Mouse (Mus musculus): Measurements from ENCODE around the gene Olfr394. TPM values are rescaled to one million over a fixed set of nuclear protein-coding genes. Genes with fewer than 3 reads are reported as not detected.
"Not testable (repeated sequence)": the region's sequence is repeated elsewhere in the genome, so short reads cannot be mapped to it uniquely, and the experiment has no call there.

Olfr394 gene
- polyA plus RNA-seq (2015; fragmentation: Nextera tagmentation; extraction: Ambion mirVana), result not detected in 2 replicates

- ATAC-seq (ENCODE audit: borderline replicate concordance, extremely low read depth, low FRiP score, low TSS enrichment), result no peak
- no peak within 1 kb of the TSS for H3K4me3 ChIP-seq
- H3K9me3 ChIP-seq, result no peaks in the 10 kb centered on the region
- no peak within 1 kb of the TSS for H3K4me2 ChIP-seq
- no peak within 1 kb of the TSS for H3K9ac ChIP-seq
- H3K36me3 ChIP-seq, result no peaks in the 10 kb centered on the region
- H3K27me3 ChIP-seq, result no peaks in the 10 kb centered on the region
- no peak within 1 kb of the TSS for H3K27ac ChIP-seq
- H3K4me1 ChIP-seq, result no peaks in the 10 kb centered on the region
- 74% methylated on average over 1 of the region's 1 CpGs for WGBS
Observed at GRCm38 (mm10) chr11:73890671-73891070, at the start of gene Olfr394. Olfr394 (minus strand) TSS chr11:73890771.

GRCm38 (mm10) chr11:73936377-73936776 is 45.8 kb upstream of the Olfr394 start, which contains the start of gene Olfr23:
Olfr23 (plus strand) TSS chr11:73936677.
- H3K9ac ChIP-seq, result no peak within 1 kb of the TSS
- H3K27me3 ChIP-seq, result no peaks in the 10 kb centered on the region
- H3K4me3 ChIP-seq, result no peak within 1 kb of the TSS
- H3K9me3 ChIP-seq, result no peaks in the 10 kb centered on the region
- H3K4me1 ChIP-seq, result no peaks in the 10 kb centered on the region
- no peak within 1 kb of the TSS for H3K4me2 ChIP-seq
- H3K36me3 ChIP-seq, result no peaks in the 10 kb centered on the region
- no peak for ATAC-seq (ENCODE audit: borderline replicate concordance, extremely low read depth, low FRiP score, low TSS enrichment)
- no peak within 1 kb of the TSS for H3K27ac ChIP-seq

DNA sequence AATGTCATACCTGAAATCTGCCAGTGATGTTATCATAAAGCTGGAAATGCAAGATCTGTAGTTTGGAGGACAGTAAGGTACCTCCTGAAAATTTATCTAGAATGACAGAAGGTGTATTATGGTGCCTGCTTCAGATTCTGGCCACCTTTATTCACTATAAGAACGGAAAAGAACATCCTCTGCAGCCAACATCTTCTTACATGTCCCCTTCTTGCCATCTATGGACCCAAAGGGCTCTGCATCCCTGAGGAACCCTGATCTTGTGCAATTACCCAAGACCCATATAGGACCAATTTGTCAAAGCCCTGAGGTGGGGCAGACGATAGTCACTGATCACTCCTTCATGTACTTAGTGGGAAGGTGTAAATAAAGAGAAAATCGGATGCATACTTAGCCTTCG is 18.6 kb upstream of the Olfr394 start, which contains the start of gene Olfr395:
Olfr395 (minus strand) TSS at position 101 of the 400 bp plus-strand sequence.
- H3K36me3 ChIP-seq; H3K9ac ChIP-seq; H3K4me2 ChIP-seq; H3K27ac ChIP-seq; H3K9me3 ChIP-seq; H3K27me3 ChIP-seq; ATAC-seq (ENCODE audit: borderline replicate concordance, extremely low read depth, low FRiP score, low TSS enrichment); H3K4me1 ChIP-seq; H3K4me3 ChIP-seq: not testable (repeated sequence)
- 77% methylated on average over 4 of the region's 4 CpGs for WGBS

DNA sequence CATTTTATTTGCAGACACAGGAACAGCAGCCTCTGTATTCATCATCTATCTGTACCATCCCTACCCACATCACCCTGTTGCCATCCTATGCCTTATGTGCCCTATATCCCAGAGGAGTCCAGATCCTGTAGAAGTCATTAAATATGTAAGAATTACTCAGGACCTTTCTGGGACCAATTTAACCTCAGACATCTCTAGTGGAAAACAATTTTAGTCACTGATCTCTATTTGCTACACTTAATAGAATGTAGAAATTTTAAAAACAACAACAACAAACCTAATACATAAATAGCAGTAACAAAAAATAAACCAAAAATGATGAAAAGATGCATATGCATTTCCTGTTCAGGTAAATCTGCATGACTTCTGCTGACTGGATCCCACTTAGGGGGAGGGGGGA is 39.2 kb downstream of the Olfr394 start, which contains the start of gene Olfr393:
Olfr393 (minus strand) TSS at position 101 of the 400 bp plus-strand sequence.
- Histone ChIP-seq H3K36me3 (no peaks in the 10 kb centered on the region), H3K9me3 (no peaks in the 10 kb centered on the region), H3K27ac (no peak within 1 kb of the TSS), H3K4me1 (no peaks in the 10 kb centered on the region), H3K4me2 (no peak within 1 kb of the TSS), H3K4me3 (no peak within 1 kb of the TSS), H3K9ac (no peak within 1 kb of the TSS), H3K27me3 (no peaks in the 10 kb centered on the region)
- ATAC-seq (ENCODE audit: borderline replicate concordance, extremely low read depth, low FRiP score, low TSS enrichment), result no peak

Other genes with a start within 250 kb of the Olfr394 start
- gene Zfp735, start 202.0 kb downstream of the Olfr394 start, polyA plus RNA-seq (2015; fragmentation: Nextera tagmentation; extraction: Ambion mirVana), result not detected in 2 replicates
- gene Olfr389, start 110.1 kb downstream of the Olfr394 start, polyA plus RNA-seq (2015; fragmentation: Nextera tagmentation; extraction: Ambion mirVana), result not detected in 2 replicates
- not detected in 2 replicates for gene Olfr390, start 107.8 kb downstream of the Olfr394 start, polyA plus RNA-seq (2015; fragmentation: Nextera tagmentation; extraction: Ambion mirVana)
- gene Olfr391-ps, start 87.7 kb downstream of the Olfr394 start, polyA plus RNA-seq (2015; fragmentation: Nextera tagmentation; extraction: Ambion mirVana), result not detected in 2 replicates
- gene Olfr392, start 73.7 kb downstream of the Olfr394 start, polyA plus RNA-seq (2015; fragmentation: Nextera tagmentation; extraction: Ambion mirVana), result not detected in 2 replicates
- gene Olfr393, start 39.3 kb downstream of the Olfr394 start, polyA plus RNA-seq (2015; fragmentation: Nextera tagmentation; extraction: Ambion mirVana), result not detected in 2 replicates
- gene Olfr395, start 18.5 kb upstream of the Olfr394 start, polyA plus RNA-seq (2015; fragmentation: Nextera tagmentation; extraction: Ambion mirVana), result not detected in 2 replicates
- not detected in 2 replicates for gene Olfr23, start 45.9 kb upstream of the Olfr394 start, polyA plus RNA-seq (2015; fragmentation: Nextera tagmentation; extraction: Ambion mirVana)
- gene Olfr397, start 70.0 kb upstream of the Olfr394 start, polyA plus RNA-seq (2015; fragmentation: Nextera tagmentation; extraction: Ambion mirVana), result not detected in 2 replicates
- gene Olfr398, start 99.6 kb upstream of the Olfr394 start, polyA plus RNA-seq (2015; fragmentation: Nextera tagmentation; extraction: Ambion mirVana), result not detected in 2 replicates
- not detected in 2 replicates for gene Olfr139, start 165.8 kb upstream of the Olfr394 start, polyA plus RNA-seq (2015; fragmentation: Nextera tagmentation; extraction: Ambion mirVana)
- gene Olfr399, start 165.8 kb upstream of the Olfr394 start, polyA plus RNA-seq (2015; fragmentation: Nextera tagmentation; extraction: Ambion mirVana), result not detected in 2 replicates
- not detected in 2 replicates for gene Zfp616, start 179.2 kb upstream of the Olfr394 start, polyA plus RNA-seq (2015; fragmentation: Nextera tagmentation; extraction: Ambion mirVana)
- not detected in 2 replicates for gene Olfr401, start 222.9 kb upstream of the Olfr394 start, polyA plus RNA-seq (2015; fragmentation: Nextera tagmentation; extraction: Ambion mirVana)